Mouse (Mus musculus): ENCODE results near the gene Kalrn.

GRCm38 (mm10) chr16:33998011-33998410, 575.3 kb downstream of the Kalrn start:
- TF ChIP-seq GATA1 (IDR thresholded peaks at IDR 0.05; ENCODE audit: borderline replicate concordance, low read length) (no peak), FLI1 (IDR thresholded peaks at IDR 0.05; ENCODE audit: low read length) (no peak)

Data from megakaryocyte, embryonic 14.5 days (primary cell).